Mouse (Mus musculus): Measurements from ENCODE around the gene Cdc123. TPM values are rescaled to one million over a fixed set of nuclear protein-coding genes. Genes with fewer than 3 reads are reported as not detected.

Gene Cdc123
- polyA plus RNA-seq, 1 experiment from 2014 or later: 414 TPM

DNA sequence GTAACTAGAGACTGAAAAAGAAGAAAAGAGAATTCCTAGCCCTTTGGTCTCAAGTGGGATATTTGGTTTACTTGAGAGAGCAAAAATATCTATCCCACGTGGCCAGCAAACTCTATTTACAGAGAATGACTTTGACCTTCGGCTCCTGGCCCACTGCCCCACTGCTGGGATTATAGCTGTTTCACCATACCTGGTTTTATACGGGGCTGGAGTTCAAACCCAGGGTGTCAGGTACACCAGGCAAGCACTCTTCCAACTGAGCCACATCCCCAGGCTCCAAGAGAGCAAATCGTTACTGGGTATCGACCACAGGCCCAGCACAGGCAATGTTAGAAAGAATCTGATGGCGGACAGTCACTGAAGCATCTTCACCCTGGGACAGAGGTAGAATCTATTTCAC is 95.8 kb downstream of the Cdc123 start:
- no peaks in the 10 kb centered on the region for H3K9me3 ChIP-seq (replicated peaks)
- no peak overlapping the region for H3K4me3 ChIP-seq
- no peaks in the 10 kb centered on the region for H3K36me3 ChIP-seq
- H3K27ac ChIP-seq: no peak overlapping the region
- 84% methylated on average over 6 of the region's 6 CpGs for WGBS
- DNase-seq (ENCODE audit: low spot score): no peak
- peaks cover 7% of the 10 kb centered on the region; the same call in 1 of the 2 replicates for H3K4me1 ChIP-seq
- no peaks in the 10 kb centered on the region for H3K27me3 ChIP-seq (ENCODE audit: low read depth, poor library complexity, severe bottlenecking)

DNA sequence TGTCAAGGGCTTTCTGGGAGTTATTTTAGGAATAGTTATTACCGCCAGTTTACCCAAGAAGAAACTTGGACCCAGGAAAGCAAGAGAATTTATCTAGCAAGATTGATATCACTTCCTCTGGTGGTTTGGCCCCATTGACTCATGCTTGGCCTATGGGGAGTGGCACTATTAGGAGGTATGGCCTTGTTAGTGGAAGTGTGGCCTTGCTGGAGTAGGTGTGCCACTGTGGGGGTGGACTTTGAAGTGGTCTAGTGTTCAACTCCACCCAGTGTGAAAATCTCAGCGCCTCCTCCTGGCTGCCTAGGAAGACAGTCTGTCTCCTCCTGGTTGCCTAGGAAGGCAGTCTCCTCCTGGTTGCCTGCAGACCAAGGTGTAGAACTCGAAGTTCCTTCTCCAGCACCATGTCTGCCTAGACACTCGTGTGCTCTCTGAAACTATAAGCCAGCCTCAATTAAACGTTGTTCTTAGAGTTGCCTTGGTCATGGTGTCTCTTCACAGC is 97.4 kb downstream of the Cdc123 start:
- Histone ChIP-seq H3K4me3 (no peak overlapping the region), H3K4me1 (peaks cover 7% of the 10 kb centered on the region; the same call in 1 of the 2 replicates), H3K27me3 (ENCODE audit: low read depth, poor library complexity, severe bottlenecking) (no peaks in the 10 kb centered on the region), H3K9me3 (replicated peaks) (no peaks in the 10 kb centered on the region), H3K36me3 (no peaks in the 10 kb centered on the region), H3K27ac (no peak overlapping the region)
- DNase-seq (ENCODE audit: low spot score): no peak
- WGBS: 90% methylated on average over 5 of the region's 5 CpGs

DNA sequence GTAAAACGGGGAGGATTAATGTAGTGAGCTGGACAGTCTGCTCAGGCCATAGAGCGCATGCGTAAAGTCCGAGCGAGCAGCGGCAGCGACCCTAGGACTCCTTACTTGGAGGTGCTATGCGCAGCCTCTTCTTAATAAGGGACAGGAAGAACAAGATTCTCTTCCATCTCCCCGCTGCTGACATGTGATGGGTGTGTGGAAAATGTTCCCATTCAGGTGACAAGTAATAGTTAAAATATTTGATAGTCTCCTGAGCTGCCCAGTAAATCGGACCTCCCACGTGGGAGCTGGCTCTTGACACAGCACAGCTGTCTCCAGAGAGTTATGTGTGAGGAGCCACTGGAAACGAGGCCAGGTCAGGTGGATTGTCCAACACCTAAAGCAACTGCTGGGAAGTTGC is 98.4 kb downstream of the Cdc123 start:
- H3K36me3 ChIP-seq: no peaks in the 10 kb centered on the region
- peaks cover 7% of the 10 kb centered on the region; the same call in 1 of the 2 replicates for H3K4me1 ChIP-seq
- no peaks in the 10 kb centered on the region for H3K27me3 ChIP-seq (ENCODE audit: low read depth, poor library complexity, severe bottlenecking)
- 70% methylated on average over 12 of the region's 12 CpGs for WGBS
- H3K27ac ChIP-seq: no peak overlapping the region
- no peaks in the 10 kb centered on the region for H3K9me3 ChIP-seq (replicated peaks)
- DNase-seq (ENCODE audit: low spot score): no peak
- H3K4me3 ChIP-seq: no peak overlapping the region

Other genes with a start within 250 kb of the Cdc123 start
- gene Camk1d, start 130.6 kb downstream of the Cdc123 start, polyA plus RNA-seq (2016; fragmentation: Nextera tagmentation; extraction: Ambion mirVana): 0.84 and 1.4 TPM in 2 replicates
- 120 and 139 TPM in 2 replicates for gene Nudt5, start 145 bp downstream of the Cdc123 start, polyA plus RNA-seq (2016; fragmentation: Nextera tagmentation; extraction: Ambion mirVana)
- gene Gm13199, start 17.8 kb upstream of the Cdc123 start, polyA plus RNA-seq (2016; fragmentation: Nextera tagmentation; extraction: Ambion mirVana): 2.7 TPM in 2 replicates
- 85.0 and 95.1 TPM in 2 replicates for gene Sec61a2, start 50.3 kb upstream of the Cdc123 start, polyA plus RNA-seq (2016; fragmentation: Nextera tagmentation; extraction: Ambion mirVana)
- gene Dhtkd1, start 97.6 kb upstream of the Cdc123 start, polyA plus RNA-seq (2016; fragmentation: Nextera tagmentation; extraction: Ambion mirVana): 6.5 and 9.2 TPM in 2 replicates
- 9.9 and 11.5 TPM in 2 replicates for gene Upf2, start 106.3 kb upstream of the Cdc123 start, polyA plus RNA-seq (2016; fragmentation: Nextera tagmentation; extraction: Ambion mirVana)

Measured in limb, embryonic 10.5 days (tissue).